Mouse (Mus musculus): ENCODE results near the gene Gmeb2.

DNA sequence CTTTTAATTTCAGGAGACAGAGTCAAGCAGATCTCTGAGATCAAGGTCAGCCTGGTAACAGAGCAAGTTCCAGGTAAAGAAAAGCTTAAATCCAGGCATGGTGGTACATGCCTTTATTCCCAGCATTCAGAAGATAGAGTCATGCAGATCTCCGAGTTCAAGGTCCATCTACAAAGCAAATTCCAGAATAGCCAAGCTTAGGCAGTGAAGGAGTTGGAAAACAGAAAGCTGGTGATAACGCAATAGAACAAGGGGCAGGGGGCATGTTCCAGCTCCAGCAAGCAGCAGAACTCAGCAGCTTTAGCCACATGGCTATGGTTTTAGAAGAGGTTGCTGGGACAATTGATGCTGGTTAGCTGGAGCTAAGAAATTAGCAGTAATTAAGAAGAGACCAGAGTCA lies 62.8 kb downstream of the Gmeb2 start:
- TF ChIP-seq CTCF (IDR thresholded peaks at IDR 0.05; ENCODE audit: low read depth), result no peak
- TF ChIP-seq EP300 (IDR thresholded peaks at IDR 0.05; ENCODE audit: low read depth), result no peak

All from liver, postnatal 0 days (tissue).